Mouse (Mus musculus) gastrocnemius, adult 2 months (tissue): ENCODE data around the gene Jag2. TPM values are rescaled to one million over a fixed set of nuclear protein-coding genes. Genes with fewer than 3 reads are reported as not detected.

Source experiments
- DNase-seq: peaks from one replicate; pipeline ENCODE4 v3.0.0; 2022
- H3K27ac ChIP-seq: fragments of 200-600 bp; 2 replicates; pipeline ENCODE4 v1.8.1; 2022; ENCODE audit warnings: mild to moderate bottlenecking
- H3K4me3 ChIP-seq: fragments of 200-600 bp; 2 replicates; pipeline ENCODE4 v1.8.1; 2022; ENCODE audit warnings: mild to moderate bottlenecking, moderate library complexity
- CTCF ChIP-seq: fragments of 200-600 bp; IDR thresholded peaks from 2 replicates; pipeline ENCODE4 v1.8.1; 2022; ENCODE audit warnings: antibody characterized with exemption, mild to moderate bottlenecking, moderate library complexity
- intact Hi-C: fragments of 180-260 bp; cut with DNase I; formaldehyde crosslinking; loops from one replicate; pipeline ENCODE4 v1.15.1; 2025
- total RNA-seq, 2 experiments: library from RNA; stranded (reverse); gene quantifications; 2 replicates each; pipeline ENCODE4 v1.2.3; 2021

The Jag2 gene
- total RNA-seq, 2 experiments from 2014 or later, result 20.3 to 30.2 TPM

GRCm38 (mm10) chr12:112938873-112939565, 9.4 kb upstream of the Jag2 start:
- H3K27ac ChIP-seq, result no peak overlapping the region
- DNase-seq, result no peak
- peak; percentile 33 for TF ChIP-seq CTCF
- no peak overlapping the region for H3K4me3 ChIP-seq
- intact Hi-C loops, result no loop called here

GRCm38 (mm10) chr12:112938366-112938765, 8.8 kb upstream of the Jag2 start:
- Histone ChIP-seq H3K4me3 (no peak overlapping the region), H3K27ac (no peak overlapping the region)
- no peak for TF ChIP-seq CTCF
- intact Hi-C loops, result no loop called here
- DNase-seq, result no peak

- Histone ChIP-seq H3K27ac (no peak overlapping the region), H3K4me3 (no peak overlapping the region)
- no peak for TF ChIP-seq CTCF
- no peak for DNase-seq
- intact Hi-C loops, result no loop called here
These were observed 8.3 kb upstream of the Jag2 start for GRCm38 (mm10) chr12:112937906-112938305.

- 0 out of 2 replicates have a peak overlapping the region, but pooled peaks have one; percentile 23 for H3K4me3 ChIP-seq
- intact Hi-C loops, result no loop called here
- peak; percentile 84 for DNase-seq
- no peak for TF ChIP-seq CTCF
- H3K27ac ChIP-seq, result peak overlapping the region; percentile 81
These were observed 3.1 kb upstream of the Jag2 start for GRCm38 (mm10) chr12:112932647-112933046.

- H3K4me3 ChIP-seq, result peak overlapping the region; percentile 84
- intact Hi-C loops, result no loop called here
- peak overlapping the region; percentile 92 for H3K27ac ChIP-seq
- TF ChIP-seq CTCF, result peak; percentile 31
- peak; percentile 74 for DNase-seq
These were observed 955 bp downstream of the Jag2 start for GRCm38 (mm10) chr12:112928401-112929241.

GRCm38 (mm10) chr12:112927265-112927664, 2.3 kb downstream of the Jag2 start:
- DNase-seq, result no peak
- peak overlapping the region; percentile 35; the same call in 1 of the 2 replicates for H3K27ac ChIP-seq
- intact Hi-C loops, result no loop called here
- peak overlapping the region; percentile 84 for H3K4me3 ChIP-seq
- no peak for TF ChIP-seq CTCF

GRCm38 (mm10) chr12:112925950-112926349, 3.6 kb downstream of the Jag2 start:
- no peak overlapping the region for H3K4me3 ChIP-seq
- H3K27ac ChIP-seq, result 0 out of 2 replicates have a peak overlapping the region, but pooled peaks have one; percentile 8
- intact Hi-C loops, result no loop called here
- no peak for DNase-seq
- peak; percentile 28; the same call in 1 of the 2 replicates for TF ChIP-seq CTCF

DNA sequence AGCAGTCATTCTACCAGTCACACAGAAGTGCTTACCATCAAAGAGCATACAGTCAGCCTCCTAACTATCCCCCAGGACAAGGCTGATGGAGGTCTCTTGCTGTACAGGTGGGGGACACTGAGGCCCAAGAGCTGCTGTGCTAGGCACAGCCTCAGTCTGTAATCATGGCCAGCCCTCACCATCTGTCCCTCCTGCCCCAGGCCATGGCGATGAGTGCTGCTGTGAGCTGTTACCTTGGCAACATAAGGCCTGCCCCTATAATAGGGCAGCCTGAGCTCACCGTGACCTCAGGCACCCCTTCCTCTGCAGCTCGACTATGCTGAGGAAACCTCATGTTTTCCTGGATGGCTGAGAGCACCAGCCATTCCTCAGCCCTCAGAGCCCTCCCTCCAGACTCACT, 7.0 kb downstream of the Jag2 start:
- no peak overlapping the region for H3K4me3 ChIP-seq
- H3K27ac ChIP-seq, result peak overlapping the region; percentile 21
- TF ChIP-seq CTCF, result no peak
- no peak for DNase-seq
- intact Hi-C loops, result no loop called here

DNA sequence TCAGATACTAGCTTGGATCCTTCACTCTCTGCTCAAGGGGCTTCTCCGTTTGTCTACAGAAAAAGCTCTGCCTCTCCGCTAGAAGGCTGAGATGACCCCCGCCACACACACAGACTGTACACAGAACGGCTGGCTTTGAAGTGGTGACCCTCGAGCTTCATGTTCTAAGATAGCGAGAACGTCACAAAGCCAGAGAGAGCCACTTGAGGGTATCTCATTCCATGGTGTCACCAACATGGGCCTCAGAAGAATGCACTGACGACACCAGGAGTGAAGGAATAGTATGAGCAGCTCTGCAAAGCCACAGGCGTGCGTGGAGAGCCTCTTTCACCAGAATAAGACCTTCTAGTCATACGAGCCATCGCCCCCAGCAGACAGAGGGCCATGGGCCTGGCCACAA, 8.1 kb downstream of the Jag2 start:
- DNase-seq, result no peak
- no peak overlapping the region for H3K4me3 ChIP-seq
- TF ChIP-seq CTCF, result no peak
- H3K27ac ChIP-seq, result no peak overlapping the region
- intact Hi-C loops, result no loop called here

GRCm38 (mm10) chr12:112917906-112918305, 11.7 kb downstream of the Jag2 start:
- TF ChIP-seq CTCF, result no peak
- DNase-seq, result peak; percentile 61
- Histone ChIP-seq H3K4me3 (peak overlapping the region; percentile 70), H3K27ac (peak overlapping the region; percentile 99)
- intact Hi-C loops, result loop anchor here (5.0 kb wide), 1 partner anchor 41 kb away; no protein-coding TSS in a partner anchor

- no peak for TF ChIP-seq CTCF
- Histone ChIP-seq H3K4me3 (peak overlapping the region; percentile 70), H3K27ac (peak overlapping the region; percentile 99)
- intact Hi-C loops, result loop anchor here (5.0 kb wide), 1 partner anchor 40 kb away; no protein-coding TSS in a partner anchor
- DNase-seq, result peak; percentile 56
These were observed 12.1 kb downstream of the Jag2 start for GRCm38 (mm10) chr12:112917486-112917885.

- peak; percentile 94 for DNase-seq
- H3K4me3 ChIP-seq, result peak overlapping the region; percentile 70
- no peak; the same call in 1 of the 2 replicates for TF ChIP-seq CTCF
- intact Hi-C loops, result loop anchor here (5.0 kb wide), 1 partner anchor 40 kb away; no protein-coding TSS in a partner anchor
- peak overlapping the region; percentile 99 for H3K27ac ChIP-seq
These were observed 12.7 kb downstream of the Jag2 start for GRCm38 (mm10) chr12:112916698-112917400.
